Mouse (Mus musculus) cerebellum, adult 11-12 months (tissue): ENCODE results near the gene Antxr1.

ENCODE experiments used
- DNase-seq: peaks from one replicate; pipeline ENCODE4 v3.0.0; 2022

Gene Antxr1

DNA sequence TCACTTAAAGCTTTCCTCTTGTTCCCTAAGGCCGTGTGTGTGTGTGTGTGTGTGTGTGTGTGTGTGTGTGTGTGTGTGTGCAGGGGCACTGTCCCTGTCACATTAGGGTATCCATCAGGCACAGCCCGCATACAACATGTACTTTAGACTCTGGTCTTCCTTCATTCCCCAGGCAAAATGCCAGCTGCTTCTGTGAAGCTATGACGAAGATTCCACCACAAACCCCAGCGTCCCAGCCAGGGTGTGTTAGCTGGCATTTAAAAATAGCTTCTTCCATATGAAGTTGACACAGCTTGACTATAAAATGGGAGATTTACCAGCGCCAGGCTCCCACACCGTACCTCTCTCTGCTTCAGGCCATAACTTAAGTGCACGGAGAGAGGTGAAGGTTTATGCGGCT lies 152.5 kb downstream of the Antxr1 start:
- DNase-seq: no peak

DNA sequence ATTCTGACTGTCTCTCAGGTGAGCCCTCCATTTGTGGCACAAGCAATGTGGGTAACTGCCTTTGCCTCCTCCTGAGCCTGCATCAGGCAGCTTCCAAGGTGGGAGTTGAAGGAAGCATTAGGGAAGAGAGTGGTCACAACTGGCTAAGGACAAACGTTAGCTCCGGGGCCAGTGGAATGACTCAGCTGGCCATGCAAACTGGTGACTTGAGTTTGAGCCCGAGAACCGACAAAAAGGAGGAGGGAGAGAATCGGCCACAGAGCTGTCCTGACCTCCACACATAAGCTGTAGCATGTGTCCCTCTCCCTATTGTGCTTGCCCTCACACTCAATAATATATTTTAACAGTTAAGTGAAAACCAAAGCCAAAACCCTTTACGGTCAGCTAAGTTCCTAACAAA lies 152.9 kb downstream of the Antxr1 start:
- no peak for DNase-seq

DNA sequence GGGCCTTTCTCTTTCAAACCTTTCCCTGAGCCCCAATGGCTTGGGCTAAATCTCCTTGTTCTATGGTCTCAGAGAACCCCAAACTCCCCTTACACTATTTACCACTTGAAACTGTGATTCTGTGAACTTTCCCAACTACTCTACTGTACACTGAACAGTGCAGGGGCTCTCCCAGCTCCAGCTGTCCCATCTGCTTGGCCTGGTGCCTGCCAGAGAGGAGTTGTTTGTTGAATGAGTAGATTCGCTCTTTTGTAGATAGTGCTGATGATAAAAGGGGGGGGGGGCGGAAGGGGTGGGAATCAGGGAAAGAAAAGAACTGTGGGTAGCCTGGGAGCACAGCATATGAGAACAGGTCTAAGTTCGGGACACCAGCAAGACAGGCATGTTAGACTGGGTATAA lies 164.2 kb downstream of the Antxr1 start:
- DNase-seq: no peak

DNA sequence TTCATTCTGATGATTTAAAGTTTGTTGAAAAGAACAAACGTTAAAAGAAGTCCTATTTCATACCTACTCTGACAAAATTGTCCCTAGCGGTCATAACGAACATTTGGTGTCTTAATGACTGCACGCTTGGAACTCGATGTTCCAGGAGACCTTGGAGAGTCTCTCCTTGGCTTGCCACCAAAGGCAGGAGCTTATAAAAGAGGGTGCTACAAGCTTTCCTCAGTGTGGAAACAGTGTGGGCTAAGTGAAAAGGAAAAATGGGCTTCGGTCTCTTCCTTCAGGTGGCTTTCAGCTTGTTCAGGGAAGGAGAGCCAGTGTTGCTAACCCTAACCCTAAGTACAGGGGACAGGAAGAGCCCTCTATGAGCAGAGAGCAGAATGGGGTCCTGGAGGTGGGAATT lies 164.7 kb downstream of the Antxr1 start:
- DNase-seq: no peak

DNA sequence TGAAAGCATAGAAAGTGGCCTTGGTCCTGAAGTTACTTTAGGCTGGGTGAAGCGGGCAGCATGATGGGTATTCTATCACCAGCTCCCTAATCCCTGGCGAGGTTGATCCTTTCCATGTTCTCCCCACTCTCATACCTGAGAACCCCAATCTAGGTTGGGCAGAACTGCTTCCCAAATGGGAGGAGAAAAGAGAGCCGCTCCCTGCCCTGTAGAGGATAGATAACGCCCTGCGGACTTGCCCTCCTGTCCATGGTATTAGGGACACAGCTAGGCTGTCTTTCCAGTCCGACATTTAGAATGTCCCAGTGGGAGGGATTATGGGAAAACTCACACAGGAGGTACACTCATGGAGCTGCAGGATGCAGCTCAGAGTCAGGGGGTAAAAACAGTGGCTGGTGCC lies 165.3 kb downstream of the Antxr1 start:
- no peak for DNase-seq

DNA sequence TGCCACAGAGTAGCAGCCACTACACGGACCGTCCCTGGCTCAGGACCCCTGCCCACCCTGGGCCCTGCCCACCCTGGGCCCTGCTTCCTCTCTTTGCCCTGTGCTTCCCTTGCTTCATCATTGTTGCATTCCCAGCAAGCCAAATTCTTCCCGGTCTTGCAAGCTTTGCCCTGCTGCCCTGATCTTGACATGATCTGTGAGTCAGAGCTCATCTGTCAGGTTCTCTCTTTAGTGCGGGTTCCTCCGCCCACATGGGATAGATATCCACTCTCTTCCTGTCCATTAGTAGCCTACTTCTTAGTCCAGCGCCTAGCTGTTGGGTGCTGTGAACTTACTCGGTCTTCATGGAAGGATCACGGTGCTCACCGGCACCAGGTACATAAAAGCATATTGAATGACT lies 167.6 kb downstream of the Antxr1 start:
- DNase-seq: no peak

DNA sequence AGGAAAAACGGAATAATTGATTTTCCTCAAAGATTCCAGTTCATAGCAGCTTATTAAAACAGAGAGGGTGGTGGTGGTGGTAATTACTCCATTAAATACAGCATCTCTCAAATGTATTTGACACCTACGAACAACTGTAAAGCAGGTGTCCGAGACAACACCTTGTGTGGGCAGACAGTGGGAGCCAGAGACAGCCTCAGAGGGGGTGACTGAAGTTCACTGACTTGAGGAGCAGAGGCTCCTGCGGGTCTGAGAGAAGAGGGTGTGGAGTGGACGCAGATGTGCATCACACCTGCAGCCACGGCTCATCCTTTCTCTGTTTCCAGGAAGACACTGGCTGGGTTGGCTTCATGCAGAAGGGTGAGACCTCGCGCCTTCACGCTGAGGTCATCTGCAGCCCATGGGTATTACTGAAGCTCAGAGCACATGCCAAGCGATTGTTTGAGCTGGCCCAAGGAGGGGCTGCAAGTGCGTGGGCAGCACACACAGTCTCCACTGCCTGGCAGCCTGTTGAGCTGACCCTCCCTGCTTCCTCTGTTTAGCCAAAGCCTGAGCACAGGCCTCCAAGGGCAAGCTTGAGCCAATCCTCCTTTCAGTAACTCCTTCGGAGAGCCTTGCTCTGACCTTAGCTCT lies 168.8 kb downstream of the Antxr1 start:
- no peak for DNase-seq

DNA sequence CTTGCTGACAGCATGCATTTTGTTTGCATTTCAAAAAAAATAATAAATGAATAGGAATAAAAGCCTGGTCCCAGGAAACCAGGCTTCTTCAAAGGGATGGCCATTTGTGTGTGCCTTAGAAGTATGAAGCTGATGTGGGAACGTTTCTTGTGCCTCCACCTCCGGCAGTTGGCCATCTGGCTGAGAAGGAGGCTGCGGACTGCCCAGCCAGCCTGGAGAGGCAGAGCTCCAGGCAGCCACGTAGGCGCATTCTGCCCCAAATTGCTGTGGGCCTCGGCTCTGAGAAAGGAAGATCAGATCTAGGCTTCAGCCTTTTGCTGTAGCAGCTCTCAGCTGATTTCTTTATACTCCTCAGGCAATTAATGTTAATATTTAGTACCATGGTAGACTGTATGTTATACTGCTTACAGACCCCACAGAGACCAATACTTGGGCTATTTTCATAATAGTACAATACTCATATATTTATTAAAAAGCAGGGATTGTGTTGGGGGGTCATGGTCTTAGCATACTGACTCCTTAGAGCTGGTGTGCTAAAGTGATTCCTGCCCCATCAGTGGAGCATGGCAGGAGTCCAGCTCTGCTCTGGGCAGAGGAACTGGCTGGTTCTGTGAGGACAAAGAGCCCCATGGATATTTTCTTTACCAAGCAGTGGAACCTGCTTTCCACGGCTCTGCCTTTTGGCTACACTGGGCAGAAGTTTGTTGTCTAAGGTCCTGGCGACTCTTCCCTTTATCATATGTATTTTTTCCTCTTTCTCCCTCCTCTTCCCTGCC lies 169.9 kb downstream of the Antxr1 start:
- peak; percentile 5 for DNase-seq

DNA sequence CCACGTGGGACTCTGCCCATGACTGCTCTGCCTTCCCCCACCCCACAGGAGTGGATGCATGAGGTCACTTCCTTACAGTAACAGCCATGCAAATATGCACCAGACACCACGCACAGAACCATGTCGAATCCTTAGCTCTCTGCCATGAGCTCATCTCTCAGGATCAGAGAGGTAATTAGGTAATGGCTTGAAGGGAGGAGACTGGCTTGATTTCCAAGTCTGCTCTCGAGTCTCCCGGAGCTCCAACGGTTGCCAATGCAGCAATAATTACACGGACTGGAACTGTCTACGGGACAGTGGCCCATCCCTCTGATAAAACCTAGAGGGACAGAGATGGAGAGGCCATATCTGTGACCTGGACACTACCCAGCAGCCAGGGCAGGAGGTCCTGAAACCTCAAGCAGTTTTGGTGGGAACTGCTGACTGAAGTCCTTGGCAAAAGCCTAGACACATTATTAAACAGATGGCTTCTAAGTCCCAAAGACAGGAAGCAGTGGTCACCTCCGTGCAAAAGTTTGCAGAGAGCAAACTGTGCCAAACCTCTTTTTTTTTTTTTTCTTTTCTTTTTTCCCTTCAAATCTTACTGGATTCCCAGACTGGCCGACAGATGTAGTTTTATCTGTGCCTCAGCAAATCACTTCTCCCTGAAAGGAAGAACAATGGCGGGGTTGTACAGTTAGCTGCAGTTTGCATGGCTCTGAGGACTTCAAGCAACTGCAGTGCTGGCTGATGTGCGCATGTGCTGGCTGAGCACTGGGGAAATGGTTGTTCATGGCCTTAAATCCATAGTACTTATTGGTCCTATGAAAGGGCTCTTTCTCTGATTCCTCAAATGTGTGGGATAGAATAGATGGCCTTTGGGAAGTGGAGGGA lies 174.0 kb downstream of the Antxr1 start:
- DNase-seq: no peak

DNA sequence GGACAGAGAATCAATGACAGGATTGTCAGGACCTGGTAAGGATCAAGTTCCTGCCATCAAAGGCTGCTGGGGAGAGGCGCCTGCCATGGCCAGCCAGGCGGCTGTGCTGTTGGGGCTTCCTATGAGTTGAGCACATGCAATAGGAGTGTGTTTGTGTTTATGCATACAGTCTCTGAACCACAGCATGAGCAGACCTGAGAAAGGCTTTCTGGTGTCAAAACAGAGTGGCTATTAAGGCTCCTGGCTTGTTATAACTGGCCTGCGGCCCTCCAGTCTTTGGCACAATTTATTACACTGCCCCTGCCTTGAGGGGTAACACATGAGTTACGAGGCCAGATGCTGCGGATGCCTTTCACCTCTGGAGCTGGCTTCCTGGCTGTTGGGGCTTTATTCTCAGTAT lies 175.4 kb downstream of the Antxr1 start:
- DNase-seq: no peak

DNA sequence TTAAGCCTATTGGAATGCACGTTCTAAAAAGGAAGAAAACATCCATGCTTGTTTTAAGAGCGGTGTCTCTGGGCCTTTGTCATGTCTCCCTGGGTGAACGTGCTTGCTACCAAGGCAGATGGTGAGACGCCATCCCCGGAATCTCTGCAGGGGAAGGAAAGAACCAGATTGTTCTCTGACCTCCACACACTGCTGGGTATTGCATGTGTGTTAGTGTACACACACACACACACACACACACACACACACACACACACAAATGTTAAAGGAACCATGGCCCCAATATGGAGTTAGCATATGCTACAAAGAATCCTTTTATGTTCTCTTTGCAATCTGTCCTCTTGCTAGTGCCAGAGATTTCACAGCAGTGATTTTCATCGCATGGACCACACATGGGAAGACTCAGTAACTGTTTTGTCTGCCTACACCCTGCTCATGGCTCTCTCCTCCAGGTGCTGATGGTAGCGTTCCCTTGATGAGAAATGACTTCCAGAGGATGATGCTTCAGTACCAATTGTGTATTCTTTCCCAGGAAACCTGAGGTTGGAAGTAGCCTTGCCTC lies 177.5 kb downstream of the Antxr1 start:
- no peak for DNase-seq

DNA sequence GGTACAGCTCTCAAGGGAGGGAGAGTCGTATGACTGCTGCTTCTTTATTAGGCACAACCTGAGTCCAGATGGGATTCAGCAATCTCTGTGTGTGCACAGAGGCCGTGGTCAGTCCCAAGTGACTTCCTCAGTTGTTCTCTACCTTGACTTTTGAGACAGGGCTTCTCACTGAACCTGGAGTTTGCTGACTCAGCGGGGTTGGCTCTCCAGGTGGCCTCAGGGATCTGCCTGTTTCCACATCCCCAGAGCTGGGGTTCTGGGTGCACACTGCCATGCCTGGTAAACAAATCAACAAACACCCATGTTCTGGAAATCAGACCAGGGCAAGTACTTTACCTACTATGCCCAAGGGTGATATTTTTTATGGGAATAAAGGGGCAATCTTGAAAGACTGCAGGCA lies 181.8 kb downstream of the Antxr1 start:
- DNase-seq: no peak

DNA sequence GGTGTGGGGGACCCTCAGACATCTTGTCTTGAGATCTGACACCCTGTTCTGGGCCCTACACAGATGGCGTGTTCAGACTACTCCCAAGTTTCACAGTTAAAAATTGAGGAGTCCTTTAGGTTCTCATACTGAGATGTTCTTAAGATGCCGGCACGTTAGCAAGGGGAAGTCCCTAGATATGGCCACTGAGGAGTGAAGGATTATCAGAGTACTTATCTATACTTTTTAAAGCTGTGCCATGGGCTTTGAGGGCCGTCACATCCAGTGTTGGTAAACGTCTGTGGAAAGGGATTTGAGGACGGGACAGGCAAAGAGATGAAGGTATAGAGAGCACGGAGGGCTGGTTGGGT lies 182.4 kb downstream of the Antxr1 start:
- no peak for DNase-seq

DNA sequence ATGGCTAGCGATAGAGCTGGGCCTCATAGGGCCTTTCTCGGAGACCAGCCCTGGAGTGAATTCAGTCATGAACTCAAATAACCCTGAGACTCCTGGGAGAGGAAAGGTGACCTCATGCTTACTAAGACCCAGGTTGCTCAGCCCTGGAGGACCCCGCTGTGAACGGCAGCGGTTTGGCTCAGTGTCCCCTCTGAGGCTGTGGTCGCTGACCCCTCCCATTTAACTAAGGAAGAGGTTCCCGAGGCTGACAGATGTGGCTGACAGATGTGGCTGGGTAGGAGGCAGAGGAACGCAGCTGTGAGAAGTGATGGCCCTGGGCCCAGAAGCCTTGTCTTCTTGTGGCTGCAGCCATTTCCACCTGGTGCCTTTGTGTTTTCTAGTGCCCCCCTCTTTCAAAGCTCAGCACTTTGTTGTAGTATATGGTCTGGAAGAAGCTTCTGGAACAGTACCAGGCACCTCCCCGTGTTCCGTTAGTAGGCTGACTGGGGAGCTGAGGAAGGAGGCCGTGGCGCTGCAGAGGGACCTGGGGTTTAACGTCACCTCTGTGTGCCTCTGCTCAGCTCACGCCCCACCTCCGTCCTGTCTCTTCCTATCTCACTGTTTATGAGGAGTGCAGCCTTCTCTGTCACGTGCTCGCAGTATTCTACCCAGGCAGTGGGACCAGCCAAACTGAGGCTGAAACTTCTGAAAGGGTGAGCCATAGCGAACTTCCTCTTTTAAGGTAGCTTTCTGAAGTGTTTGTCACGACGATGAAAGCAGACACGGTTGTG lies 183.0 kb downstream of the Antxr1 start:
- DNase-seq: no peak

DNA sequence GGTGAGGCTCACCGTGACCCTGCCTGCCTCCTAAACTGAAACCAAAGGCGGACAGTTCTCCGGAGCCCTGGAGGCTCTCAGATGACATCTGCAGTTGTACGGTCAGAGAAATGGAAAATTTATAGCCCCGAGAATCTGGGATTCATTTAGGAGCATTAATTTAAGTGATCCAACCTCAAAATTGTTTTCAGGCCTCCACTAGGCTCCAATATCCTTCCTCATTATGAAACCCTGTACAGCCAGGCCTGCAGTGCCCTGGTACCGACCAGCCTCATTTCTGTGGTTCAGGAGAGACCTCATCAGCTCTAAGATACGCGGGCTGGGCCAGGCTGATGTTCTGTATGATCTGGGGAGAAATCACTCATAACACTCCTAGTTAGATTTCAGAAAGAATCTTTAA lies 184.2 kb downstream of the Antxr1 start:
- DNase-seq: no peak

DNA sequence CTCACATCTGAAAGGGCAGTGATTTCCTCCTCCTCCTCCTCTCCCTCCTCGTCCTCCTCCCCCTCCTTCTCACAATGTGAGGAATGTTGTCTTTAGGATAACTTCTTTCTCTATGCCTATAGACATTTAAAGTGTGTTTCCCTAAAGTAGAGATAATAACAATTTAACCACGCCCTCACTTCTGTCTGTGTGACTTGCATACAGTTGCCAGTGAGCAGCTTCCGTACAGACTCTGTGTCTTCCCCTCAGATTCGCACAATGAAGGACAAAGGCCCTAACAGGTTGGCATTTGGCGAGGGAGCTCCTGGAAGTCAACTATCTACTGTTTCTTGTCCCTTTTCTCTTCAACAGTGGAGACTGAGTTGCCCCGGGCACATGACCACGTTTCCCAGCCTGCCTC lies 185.2 kb downstream of the Antxr1 start:
- no peak for DNase-seq

DNA sequence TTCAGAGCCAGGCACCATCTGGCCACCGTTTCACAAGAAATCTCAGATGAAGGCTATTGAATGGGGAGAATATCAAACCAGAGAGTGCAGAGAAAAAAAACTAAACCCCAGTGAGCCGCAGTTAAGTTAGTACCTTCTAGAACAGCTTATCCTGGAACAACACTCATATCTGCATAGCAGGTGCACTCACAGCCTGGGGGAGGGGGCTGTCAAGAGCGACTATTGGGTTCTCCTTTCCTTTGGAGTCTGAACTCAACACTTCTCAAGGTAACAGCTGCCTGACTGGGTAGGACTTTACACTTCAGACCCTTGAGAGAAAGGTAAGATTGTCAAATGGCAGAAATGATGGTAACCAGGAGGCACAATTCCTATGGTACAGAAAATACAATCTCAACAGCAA lies 187.7 kb downstream of the Antxr1 start:
- DNase-seq: no peak

DNA sequence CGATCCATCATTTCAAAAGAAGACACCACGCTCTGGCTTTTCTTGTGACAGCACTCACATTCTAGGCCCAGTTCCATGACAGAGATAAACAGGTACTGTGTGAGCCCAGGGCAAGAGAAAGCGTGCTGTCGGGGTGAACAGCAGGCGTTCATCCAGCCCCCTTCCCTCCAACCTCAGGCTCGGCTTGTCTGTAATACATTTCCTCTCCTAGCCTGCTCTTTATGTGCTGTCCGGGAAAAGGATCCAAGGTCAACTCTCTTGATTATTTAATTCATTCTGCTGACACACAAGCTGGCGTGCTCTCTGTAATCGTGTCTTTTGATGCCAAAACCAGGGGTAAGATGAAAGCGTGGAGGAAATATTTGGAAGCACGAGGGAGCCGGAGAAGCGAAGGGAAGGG lies 192.0 kb downstream of the Antxr1 start:
- DNase-seq: no peak

DNA sequence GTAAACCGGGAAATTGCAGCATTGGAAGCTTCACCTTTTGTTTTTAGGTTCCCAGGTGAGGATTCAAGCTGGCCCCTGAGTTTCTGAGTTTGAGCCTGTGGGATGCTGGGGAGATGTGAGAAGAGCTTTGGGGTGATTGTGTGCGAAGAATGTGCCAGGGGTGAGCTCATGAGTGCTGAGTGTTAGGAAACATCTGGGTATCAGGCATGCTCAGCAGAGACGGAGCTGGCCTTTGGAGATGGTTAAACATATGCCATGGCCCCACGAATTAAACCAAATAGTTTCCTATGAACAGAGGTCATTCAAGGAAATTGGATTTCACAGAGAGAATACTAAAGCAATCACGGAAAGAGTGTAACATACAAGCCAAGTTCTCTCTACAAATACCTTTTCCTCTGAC lies 193.4 kb downstream of the Antxr1 start:
- no peak for DNase-seq

DNA sequence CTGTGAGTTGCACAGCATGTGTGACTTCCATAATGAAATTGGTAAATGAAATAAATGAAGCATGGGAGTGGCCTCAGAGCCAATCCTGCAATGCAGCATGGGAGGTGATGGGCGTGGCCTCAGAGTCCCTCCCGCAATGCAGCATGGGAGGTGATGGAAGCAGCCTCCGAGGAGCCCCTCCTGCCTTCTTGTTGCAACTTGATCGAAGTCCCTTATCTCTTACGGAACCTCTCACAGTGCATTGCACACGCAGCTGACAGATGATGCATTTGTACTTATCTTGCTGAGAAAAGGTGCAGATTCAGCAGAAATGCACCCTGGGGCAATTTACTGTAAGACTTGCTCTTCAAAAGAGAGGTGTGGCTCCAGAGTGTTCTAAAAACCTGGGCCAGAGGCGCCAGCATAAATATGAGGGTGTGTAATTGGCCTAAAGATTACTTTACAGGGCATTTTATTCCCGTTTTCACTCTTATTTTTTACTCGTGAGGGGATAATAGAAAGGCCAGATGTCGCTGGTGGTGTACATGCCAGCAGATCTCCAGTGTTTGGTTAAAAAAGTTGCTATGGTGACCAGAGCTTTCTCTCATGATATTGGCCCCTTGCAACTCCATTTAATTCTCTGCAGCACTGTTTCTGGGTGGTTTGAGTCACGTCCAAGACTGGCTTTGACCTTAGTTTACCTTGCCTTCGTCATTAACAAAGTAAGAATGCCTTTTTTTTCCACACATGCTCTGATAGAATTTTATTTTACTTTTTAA lies 195.6 kb downstream of the Antxr1 start:
- DNase-seq: no peak

DNA sequence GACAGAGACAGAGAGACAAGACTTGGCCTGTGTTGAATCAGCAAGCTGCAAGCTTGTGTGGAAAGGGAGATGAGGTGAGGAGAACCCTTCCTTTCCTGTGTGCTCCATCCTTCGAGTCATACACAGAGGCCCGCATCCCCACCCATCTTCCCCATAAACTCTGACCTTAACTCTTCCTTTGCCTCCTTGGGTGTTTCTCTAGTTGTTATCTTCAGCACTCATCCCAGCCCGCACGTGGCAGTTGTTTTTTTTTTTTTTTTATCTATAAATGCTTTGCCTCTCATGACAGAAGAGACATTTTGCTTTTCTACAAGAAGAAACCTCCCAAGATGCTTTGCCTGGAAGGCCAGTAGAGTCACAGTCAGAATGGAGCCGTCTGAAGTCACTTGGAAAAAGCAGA lies 197.1 kb downstream of the Antxr1 start:
- no peak for DNase-seq

DNA sequence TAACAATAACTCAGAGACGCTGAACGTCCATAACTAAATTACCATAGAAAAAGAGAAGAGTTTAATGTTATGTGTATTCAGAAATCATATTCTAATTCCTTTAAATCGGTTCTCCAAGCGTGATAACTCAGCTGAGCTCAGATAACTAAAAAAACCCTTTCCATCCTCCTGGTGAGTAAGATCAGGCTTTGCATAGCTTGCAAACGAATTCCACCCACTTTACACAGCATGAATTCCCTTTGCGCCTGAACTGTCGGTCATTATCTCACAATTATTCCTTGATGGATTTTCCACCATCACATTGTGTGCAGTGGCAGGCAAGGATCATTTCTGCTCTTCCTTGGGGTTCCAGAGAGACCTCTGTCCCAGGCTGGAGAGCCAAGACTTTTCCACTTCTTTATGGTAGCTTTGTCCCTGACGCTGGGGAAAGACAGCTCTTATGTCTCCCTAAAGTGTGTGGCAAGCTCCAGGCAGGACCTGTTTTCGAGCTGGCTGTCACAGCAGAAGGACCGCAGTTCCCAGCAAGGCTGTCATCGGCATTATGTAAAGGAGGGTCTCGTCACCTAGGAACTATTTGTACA lies 201.6 kb downstream of the Antxr1 start:
- DNase-seq: no peak
